Mouse (Mus musculus): ENCODE data around the gene I0C0044D17Rik. TPM values are rescaled to one million over a fixed set of nuclear protein-coding genes. Genes with fewer than 3 reads are reported as not detected.

Gene I0C0044D17Rik
- total RNA-seq, 2 experiments from 2014 or later = not detected

DNA sequence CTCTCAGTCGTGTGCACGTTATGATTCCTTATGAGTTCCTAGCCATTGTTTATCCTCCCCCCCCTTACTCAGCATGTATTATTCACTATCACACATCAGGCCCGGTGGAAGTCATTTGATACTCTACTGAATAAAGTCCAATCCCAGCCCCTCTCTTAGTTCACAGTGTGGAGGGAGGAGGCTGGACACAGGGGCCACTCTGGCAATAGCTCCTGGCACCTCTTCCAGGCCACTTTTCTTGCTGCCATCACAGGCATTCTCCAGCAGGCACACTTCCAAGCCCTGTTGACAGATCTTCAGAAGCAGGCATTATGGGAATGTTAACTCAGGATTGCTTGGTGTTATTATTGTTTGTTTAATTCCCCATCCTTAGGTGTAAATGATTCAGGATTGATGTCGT, 11.1 kb upstream of the I0C0044D17Rik start:
- no peak for DNase-seq
- intact Hi-C loops (cut with DNase I) = no loop called here

- intact Hi-C loops (cut with DNase I) = no loop called here
- DNase-seq = no peak
Measured at GRCm38 (mm10) chr4:98831726-98832125, 8.1 kb upstream of the I0C0044D17Rik start.

DNA sequence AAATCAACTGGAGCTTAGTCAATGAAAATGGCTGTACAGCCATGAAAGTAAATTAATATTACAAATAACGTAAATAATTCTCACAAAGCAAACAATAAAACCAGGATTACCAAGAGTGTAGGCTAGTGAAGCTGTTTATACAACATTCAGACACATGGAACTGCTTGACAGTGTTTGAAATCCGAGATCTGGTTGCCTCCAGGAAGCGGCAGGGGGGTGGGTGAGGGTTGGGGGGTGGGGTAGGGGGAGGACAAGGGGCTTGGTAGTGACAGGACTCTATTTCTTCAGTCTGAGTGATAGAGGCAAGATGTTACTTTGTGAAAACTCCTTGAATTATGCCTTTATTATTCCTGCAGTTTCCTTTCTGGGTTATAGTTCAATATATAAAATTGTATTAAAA, 3.1 kb upstream of the I0C0044D17Rik start:
- intact Hi-C loops (cut with DNase I) = no loop called here

GRCm38 (mm10) chr4:98823047-98823446, 593 bp downstream of the I0C0044D17Rik start:
- intact Hi-C loops (cut with DNase I) = no loop called here
- DNase-seq = no peak

More for the DNA sequence above, 3.1 kb upstream of the I0C0044D17Rik start:
- DNase-seq = no peak

GRCm38 (mm10) chr4:98822478-98822877, 1.2 kb downstream of the I0C0044D17Rik start:
- DNase-seq = no peak
- intact Hi-C loops (cut with DNase I) = no loop called here

- no peak for DNase-seq
- intact Hi-C loops (cut with DNase I) = no loop called here
Measured at GRCm38 (mm10) chr4:98819216-98819755, 4.4 kb downstream of the I0C0044D17Rik start.

- intact Hi-C loops (cut with DNase I) = no loop called here
- peak in 1 of 2 experiments; percentile 21 for DNase-seq
Measured at GRCm38 (mm10) chr4:98817184-98817911, 6.3 kb downstream of the I0C0044D17Rik start, which contains the start of gene Kank4. TSS of gene Kank4 (minus strand) at chr4:98817537.

DNA sequence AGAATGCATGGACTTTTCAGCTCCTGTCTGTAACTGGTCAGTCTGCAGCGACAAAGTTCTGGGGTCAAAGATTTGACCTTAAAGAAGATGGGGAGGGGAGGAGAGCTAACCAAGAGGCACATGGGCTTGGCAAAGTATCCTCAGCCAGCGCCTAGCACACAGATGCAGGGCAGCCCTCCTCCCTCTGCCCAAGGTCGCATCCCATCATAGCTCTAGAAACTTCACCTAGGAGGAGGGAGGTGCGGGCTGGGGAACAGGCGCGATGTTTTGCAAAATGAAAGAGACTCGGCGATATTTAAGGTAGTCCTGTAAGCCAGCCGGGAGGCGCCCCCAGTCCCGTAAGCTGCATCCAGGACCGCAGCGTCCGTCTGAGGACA, 6.8 kb downstream of the I0C0044D17Rik start:
- intact Hi-C loops (cut with DNase I) = no loop called here

GRCm38 (mm10) chr4:98806306-98806705, 17.3 kb downstream of the I0C0044D17Rik start:
- intact Hi-C loops (cut with DNase I) = no loop called here
- no peak for DNase-seq

More for the DNA sequence above, 6.8 kb downstream of the I0C0044D17Rik start:
- DNase-seq = no peak

- intact Hi-C loops (cut with DNase I) = no loop called here
- DNase-seq = no peak
Measured at GRCm38 (mm10) chr4:98805291-98806048, 18.2 kb downstream of the I0C0044D17Rik start.

DNA sequence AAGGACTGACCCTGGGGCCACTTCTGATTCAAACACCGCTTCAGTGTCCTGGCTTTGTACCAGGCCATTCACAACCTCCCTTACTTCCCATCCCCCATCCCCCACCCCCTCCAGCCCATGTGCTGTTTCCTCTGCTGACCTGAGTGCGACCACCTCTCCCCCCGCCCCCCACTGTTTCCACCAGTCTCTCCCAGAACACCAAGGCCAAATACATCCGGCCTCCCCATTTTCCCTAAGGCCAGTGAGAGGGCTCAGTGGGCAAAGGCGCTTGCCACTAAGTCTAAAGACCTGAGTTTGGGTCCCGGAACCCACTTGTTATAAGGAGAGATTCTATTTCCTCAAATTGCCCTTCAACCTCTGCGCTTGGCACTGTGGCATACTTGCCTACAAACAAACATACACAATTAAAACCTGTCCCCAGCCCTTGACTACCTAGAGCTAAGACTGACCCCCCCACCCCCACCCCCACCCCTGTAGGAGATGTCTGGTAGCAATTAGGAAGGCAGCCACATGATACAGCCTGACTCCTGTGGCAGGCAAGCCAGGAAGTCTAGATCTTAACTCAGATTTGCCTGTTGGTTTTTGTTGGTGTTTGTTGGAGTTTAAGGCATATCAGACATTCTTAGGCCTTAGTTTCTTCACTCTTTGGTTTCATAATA, 19.0 kb downstream of the I0C0044D17Rik start:
- DNase-seq = no peak
- intact Hi-C loops (cut with DNase I) = no loop called here

DNA sequence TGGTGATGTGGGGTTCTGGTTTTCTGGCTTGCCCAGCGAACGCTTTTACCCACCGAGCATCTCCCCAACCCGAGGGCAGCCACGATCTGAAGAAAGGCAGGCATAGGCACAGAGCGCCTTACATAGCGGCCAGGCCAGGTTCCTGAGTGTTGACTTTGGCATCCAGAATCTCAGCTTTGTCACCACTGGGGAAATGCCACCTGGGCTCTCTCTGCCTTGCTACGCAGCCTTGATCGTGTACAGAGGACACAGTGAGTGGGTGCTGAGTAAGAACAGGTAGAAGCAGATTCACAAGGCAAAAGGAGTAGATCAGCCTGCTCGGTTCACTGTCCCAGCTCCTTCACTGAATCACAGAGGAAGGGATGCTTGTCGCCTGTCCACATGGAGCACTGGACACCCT, 21.9 kb downstream of the I0C0044D17Rik start:
- intact Hi-C loops (cut with DNase I) = no loop called here
- no peak for DNase-seq

DNA sequence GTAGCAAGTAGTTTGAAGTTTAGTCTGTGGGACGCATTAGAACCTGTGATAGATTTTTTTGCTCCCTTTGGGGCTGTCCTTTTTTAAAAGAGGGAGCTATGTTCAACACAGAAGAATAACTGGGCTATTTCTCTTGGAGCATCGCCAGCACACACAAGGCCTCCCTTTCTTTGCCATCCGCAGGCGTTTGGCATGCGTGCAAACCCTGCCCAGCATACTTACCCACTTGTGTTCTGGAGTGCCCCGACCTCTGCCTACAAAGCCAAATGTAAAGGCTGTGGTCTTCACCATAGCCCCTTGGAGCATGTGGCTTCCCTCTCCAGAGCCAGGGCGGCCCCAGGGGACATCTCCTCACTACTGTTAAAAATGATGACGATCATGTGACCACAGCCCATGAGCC, 22.8 kb downstream of the I0C0044D17Rik start:
- intact Hi-C loops (cut with DNase I) = no loop called here

GRCm38 (mm10) chr4:98796591-98797341, 26.9 kb downstream of the I0C0044D17Rik start:
- no peak for DNase-seq

More for the DNA sequence above, 22.8 kb downstream of the I0C0044D17Rik start:
- DNase-seq = no peak

GRCm38 (mm10) chr4:98795241-98795640, 28.4 kb downstream of the I0C0044D17Rik start:
- DNase-seq = no peak
- intact Hi-C loops (cut with DNase I) = no loop called here

More at GRCm38 (mm10) chr4:98796591-98797341, 26.9 kb downstream of the I0C0044D17Rik start:
- intact Hi-C loops (cut with DNase I) = no loop called here

DNA sequence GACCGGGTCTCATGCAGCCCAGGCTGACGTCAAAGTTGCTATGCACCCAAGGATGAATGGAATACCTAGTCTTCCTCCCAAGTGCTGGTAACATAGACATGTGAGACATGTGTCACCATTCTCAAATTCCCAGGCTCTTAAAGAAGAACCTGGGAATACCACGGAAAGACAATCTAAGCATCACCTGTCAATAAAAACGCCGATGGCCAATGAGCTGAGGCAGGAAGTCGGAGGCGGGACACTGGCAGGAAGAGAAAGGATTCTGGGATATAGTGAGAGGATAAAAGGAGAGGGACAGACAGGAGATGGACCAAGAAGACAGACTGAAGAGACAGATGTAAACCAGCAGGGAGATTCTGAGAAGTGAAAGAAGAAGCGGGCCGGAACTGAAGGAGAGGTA, 30.2 kb downstream of the I0C0044D17Rik start:
- intact Hi-C loops (cut with DNase I) = no loop called here
- no peak for DNase-seq

- intact Hi-C loops (cut with DNase I) = no loop called here
Measured at GRCm38 (mm10) chr4:98790721-98791120, 32.9 kb downstream of the I0C0044D17Rik start.

GRCm38 (mm10) chr4:98789861-98790311, 33.8 kb downstream of the I0C0044D17Rik start:
- DNase-seq = no peak
- intact Hi-C loops (cut with DNase I) = no loop called here

More at GRCm38 (mm10) chr4:98790721-98791120, 32.9 kb downstream of the I0C0044D17Rik start:
- DNase-seq = no peak

DNA sequence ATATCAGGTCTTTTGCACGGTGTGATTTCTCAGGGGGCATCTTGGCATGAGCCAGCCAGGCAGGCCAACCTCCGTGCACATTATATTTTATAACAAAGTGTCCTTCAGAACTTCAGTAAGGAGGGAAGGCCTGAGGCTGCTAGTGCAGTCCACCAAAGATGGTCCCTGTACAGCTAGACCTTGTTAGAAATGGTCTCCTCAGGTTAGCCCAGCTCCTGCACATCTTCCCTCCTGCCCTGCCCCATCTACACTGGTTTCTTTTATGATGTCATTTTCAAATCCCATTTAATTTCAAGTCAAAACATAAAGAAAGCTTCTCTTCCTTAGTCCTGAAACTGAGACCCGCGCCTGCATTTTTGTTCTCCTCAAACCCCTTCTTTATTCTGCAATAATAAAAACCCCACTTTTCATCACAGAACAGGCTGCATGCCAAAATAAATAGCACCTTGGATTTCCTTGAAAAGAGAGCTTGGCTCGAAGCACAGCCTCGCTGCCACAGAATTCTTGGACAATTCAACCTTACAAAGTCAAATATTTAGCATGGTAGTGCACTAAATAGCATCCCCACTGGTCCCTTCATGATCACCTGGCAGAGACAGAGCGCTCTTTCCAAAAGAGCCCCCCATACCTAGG, 34.4 kb downstream of the I0C0044D17Rik start:
- DNase-seq = no peak
- intact Hi-C loops (cut with DNase I) = no loop called here
